Mouse (Mus musculus) hindbrain, embryonic 16.5 days (tissue): ENCODE measurements around the gene Tecr. TPM values are rescaled to one million over a fixed set of nuclear protein-coding genes. Genes with fewer than 3 reads are reported as not detected.
A peak's percentile ranks its signal among the peaks of the same experiment; 100 is the strongest.
"Not testable (repeated sequence)": the region's sequence is repeated elsewhere in the genome, so short reads cannot be mapped to it uniquely, and the experiment has no call there.

Source experiments
- ATAC-seq: fragments of 200-750 bp; cut with Nextera tagmentation; 2 replicates; pipeline ENCODE4 v1.8.0; 2017; ENCODE audit warnings: moderate TSS enrichment, moderate library complexity
- H3K27ac ChIP-seq: fragments of 300-500 bp; sonication (generic); 2 replicates; pipeline ENCODE4 v1.5.1; 2014; ENCODE audit warnings: low read depth, mild to moderate bottlenecking, control low read depth, low read length, moderate library complexity
- H3K27me3 ChIP-seq: fragments of 300-500 bp; sonication (generic); replicated peaks from 2 replicates; pipeline ENCODE4 v1.6.1; 2014; ENCODE audit warnings: low read length; ENCODE audit not compliant: control insufficient read depth, insufficient read depth
- H3K36me3 ChIP-seq: fragments of 300-500 bp; sonication (generic); 2 replicates; pipeline ENCODE4 v1.6.1; 2014; ENCODE audit warnings: mild to moderate bottlenecking, low read length, moderate library complexity, mixed read lengths; ENCODE audit not compliant: control insufficient read depth, insufficient read depth
- H3K4me1 ChIP-seq: fragments of 300-500 bp; sonication (generic); 2 replicates; pipeline ENCODE4 v1.6.1; 2014; ENCODE audit warnings: low read depth, low read length; ENCODE audit not compliant: control insufficient read depth, insufficient read depth
- H3K4me2 ChIP-seq: fragments of 300-500 bp; sonication (generic); 2 replicates; pipeline ENCODE4 v1.6.1; 2014; ENCODE audit warnings: mild to moderate bottlenecking, low read length, control low read depth, moderate library complexity
- H3K4me3 ChIP-seq: fragments of 300-500 bp; sonication (generic); 2 replicates; pipeline ENCODE4 v1.5.1; 2014; ENCODE audit warnings: mild to moderate bottlenecking, low read length, control low read depth, moderate library complexity
- H3K9ac ChIP-seq: fragments of 300-500 bp; sonication (generic); 2 replicates; pipeline ENCODE4 v1.6.1; 2014; ENCODE audit warnings: low read depth, mild to moderate bottlenecking, control low read depth, low read length, moderate library complexity
- H3K9me3 ChIP-seq: fragments of 300-500 bp; sonication (generic); 2 replicates; pipeline ENCODE4 v1.6.1; 2014; ENCODE audit warnings: mild to moderate bottlenecking, low read length, moderate library complexity; ENCODE audit not compliant: control insufficient read depth
- WGBS: fragments of 180-500 bp; shearing (Covaris S2); extraction: QIAGEN DNeasy Blood & Tissue Kit; methylation state at CpG from one replicate; pipeline ENCODE4 v1.1.7; 2014; 5-methylcytosine and 5-hydroxymethylcytosine counted together
- polyA plus RNA-seq: library from polyadenylated mRNA; unstranded; fragments of >200 nt; fragmentation: Nextera tagmentation; extraction: Ambion mirVana; gene quantifications from 2 replicates; pipeline ENCODE4 v1.2.1, GENCODE M21; 2015

The Tecr gene
- polyA plus RNA-seq, 1 experiment from 2014 or later = 1,598 TPM

- no peak overlapping the region for H3K4me3 ChIP-seq
- H3K27me3 ChIP-seq = no peaks in the 10 kb centered on the region
- 94% methylated on average over 10 of the region's 10 CpGs for WGBS
- no peak for ATAC-seq
- H3K9ac ChIP-seq = no peak overlapping the region
- no peaks in the 10 kb centered on the region for H3K9me3 ChIP-seq
- no peak overlapping the region for H3K4me2 ChIP-seq
- no peak overlapping the region for H3K27ac ChIP-seq
- peaks cover 23% of the 10 kb centered on the region for H3K4me1 ChIP-seq
- H3K36me3 ChIP-seq = peaks cover 21% of the 10 kb centered on the region
Observed at GRCm38 (mm10) chr8:83571791-83572190, 36.0 kb downstream of the Tecr start.

- H3K9me3 ChIP-seq, H3K4me3 ChIP-seq, H3K27ac ChIP-seq, H3K27me3 ChIP-seq, ATAC-seq, H3K4me2 ChIP-seq, H3K9ac ChIP-seq: not testable (repeated sequence)
- WGBS = 96% methylated on average over 4 of the region's 7 CpGs
- H3K4me1 ChIP-seq = peaks cover 15% of the 10 kb centered on the region
- peaks cover 21% of the 10 kb centered on the region for H3K36me3 ChIP-seq
Observed at GRCm38 (mm10) chr8:83571001-83571340, 36.8 kb downstream of the Tecr start.

- H3K4me1 ChIP-seq = peaks cover 13% of the 10 kb centered on the region
- H3K9ac ChIP-seq = no peak overlapping the region
- H3K4me2 ChIP-seq = no peak overlapping the region
- H3K9me3 ChIP-seq = no peaks in the 10 kb centered on the region
- H3K27me3 ChIP-seq = no peaks in the 10 kb centered on the region
- no peak overlapping the region for H3K4me3 ChIP-seq
- ATAC-seq = no peak
- no peak overlapping the region for H3K27ac ChIP-seq
- WGBS = 87% methylated on average over 12 of the region's 15 CpGs
- peaks cover 21% of the 10 kb centered on the region for H3K36me3 ChIP-seq
Observed at GRCm38 (mm10) chr8:83570272-83571000, 37.3 kb downstream of the Tecr start.

GRCm38 (mm10) chr8:83569165-83569564, 38.6 kb downstream of the Tecr start:
- Histone ChIP-seq H3K27ac (no peak overlapping the region), H3K27me3 (no peaks in the 10 kb centered on the region), H3K4me3 (no peak overlapping the region), H3K9me3 (no peaks in the 10 kb centered on the region), H3K9ac (no peak overlapping the region), H3K4me1 (peaks cover 13% of the 10 kb centered on the region), H3K4me2 (no peak overlapping the region), H3K36me3 (peaks cover 21% of the 10 kb centered on the region)
- WGBS = 80% methylated on average over 4 of the region's 4 CpGs
- ATAC-seq = no peak

GRCm38 (mm10) chr8:83568755-83569154, 39.0 kb downstream of the Tecr start:
- H3K4me3 ChIP-seq = no peak overlapping the region
- H3K27me3 ChIP-seq = no peaks in the 10 kb centered on the region
- H3K27ac ChIP-seq = no peak overlapping the region
- WGBS = 83% methylated on average over 5 of the region's 5 CpGs
- no peak overlapping the region for H3K9ac ChIP-seq
- H3K4me2 ChIP-seq = no peak overlapping the region
- H3K9me3 ChIP-seq = no peaks in the 10 kb centered on the region
- peaks cover 21% of the 10 kb centered on the region for H3K36me3 ChIP-seq
- H3K4me1 ChIP-seq = peaks cover 13% of the 10 kb centered on the region
- no peak for ATAC-seq

- no peaks in the 10 kb centered on the region for H3K27me3 ChIP-seq
- peak overlapping the region; percentile 10; the same call in 1 of the 2 replicates for H3K9ac ChIP-seq
- H3K4me3 ChIP-seq = peak overlapping the region; percentile 82; the same call in 1 of the 2 replicates
- H3K4me2 ChIP-seq = peak overlapping the region; percentile 97
- H3K4me1 ChIP-seq = peaks cover 13% of the 10 kb centered on the region
- 64% methylated on average over 5 of the region's 5 CpGs for WGBS
- no peak for ATAC-seq
- H3K9me3 ChIP-seq = no peaks in the 10 kb centered on the region
- peaks cover 21% of the 10 kb centered on the region for H3K36me3 ChIP-seq
- no peak overlapping the region for H3K27ac ChIP-seq
Observed at GRCm38 (mm10) chr8:83568128-83568527, 39.6 kb downstream of the Tecr start.

- peak overlapping the region; percentile 13; the same call in 1 of the 2 replicates for H3K27ac ChIP-seq
- no peaks in the 10 kb centered on the region for H3K27me3 ChIP-seq
- no peaks in the 10 kb centered on the region for H3K9me3 ChIP-seq
- H3K4me3 ChIP-seq = peak overlapping the region; percentile 82
- peaks cover 19% of the 10 kb centered on the region for H3K36me3 ChIP-seq
- peak overlapping the region; percentile 86 for H3K9ac ChIP-seq
- no peak for ATAC-seq
- peaks cover 13% of the 10 kb centered on the region for H3K4me1 ChIP-seq
- WGBS = 52% methylated on average over 3 of the region's 3 CpGs
- H3K4me2 ChIP-seq = peak overlapping the region; percentile 97
Observed at GRCm38 (mm10) chr8:83567668-83568067, 40.1 kb downstream of the Tecr start.

- Histone ChIP-seq H3K4me2 (peak within 1 kb of the TSS; percentile 97), H3K36me3 (peaks cover 10% of the 10 kb centered on the region), H3K4me1 (peaks cover 13% of the 10 kb centered on the region), H3K4me3 (peak within 1 kb of the TSS; percentile 82), H3K27me3 (no peaks in the 10 kb centered on the region), H3K27ac (peak within 1 kb of the TSS; percentile 89), H3K9me3 (no peaks in the 10 kb centered on the region), H3K9ac (peak within 1 kb of the TSS; percentile 86)
- under 1% methylated on average over 48 of the region's 48 CpGs for WGBS
- peak; percentile 89 for ATAC-seq
Observed at GRCm38 (mm10) chr8:83566469-83567395, 41.0 kb downstream of the Tecr start, which contains the start of gene Ndufb7. Gene Ndufb7 (plus strand): TSS chr8:83566671.
